Mouse (Mus musculus) brown adipose tissue, adult 24 weeks (tissue): Measurements from ENCODE around the gene Rnf145. TPM values are rescaled to one million over a fixed set of nuclear protein-coding genes. Genes with fewer than 3 reads are reported as not detected.
"Not testable (repeated sequence)": the region's sequence is repeated elsewhere in the genome, so short reads cannot be mapped to it uniquely, and the experiment has no call there.

Source experiments
- H3K27ac ChIP-seq: fragments of 200-500 bp; replicated peaks from 2 replicates; pipeline ENCODE4 v1.5.1; 2012; ENCODE audit warnings: low read depth, mild to moderate bottlenecking, low read length
- H3K4me1 ChIP-seq: fragments of 200-500 bp; 2 replicates; pipeline ENCODE4 v1.6.1; 2012; ENCODE audit warnings: low read length, mixed read lengths; ENCODE audit not compliant: control insufficient read depth, insufficient read depth, insufficient read length
- H3K4me3 ChIP-seq: fragments of 200-500 bp; 2 replicates; pipeline ENCODE4 v1.5.1; 2012; ENCODE audit warnings: low read depth, mild to moderate bottlenecking, low read length, moderate library complexity; ENCODE audit not compliant: insufficient read depth
- polyA plus RNA-seq: library from polyadenylated mRNA; stranded (reverse); fragments of >200 nt; gene quantifications from 2 replicates; pipeline ENCODE4 v1.2.4, GENCODE M21; 2012; ENCODE audit not compliant: missing spikeins, insufficient read depth, insufficient read length

Gene Rnf145
- polyA plus RNA-seq, 1 experiment, result 15.9 TPM

DNA sequence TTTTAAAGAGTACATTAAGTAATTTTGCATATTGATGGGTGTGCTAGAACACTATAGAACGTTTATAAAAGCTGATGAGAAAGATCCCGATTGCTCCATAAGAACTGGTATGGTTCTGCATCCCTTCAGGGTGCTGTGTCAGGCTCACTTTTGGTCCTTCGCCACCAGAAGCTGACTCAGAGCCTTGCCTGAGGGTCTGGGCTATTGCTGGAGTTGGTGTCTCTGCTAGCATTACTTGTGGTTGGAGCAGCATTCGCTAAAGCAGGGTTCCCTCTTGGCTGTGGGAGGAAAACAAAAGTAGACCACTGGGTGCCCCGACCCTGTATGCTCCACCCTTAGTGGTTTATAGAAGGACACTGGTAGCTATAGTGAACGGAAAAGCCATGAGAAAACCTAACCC, 40.7 kb downstream of the Rnf145 start:
- no peak overlapping the region for H3K27ac ChIP-seq
- no peak overlapping the region for H3K4me3 ChIP-seq
- H3K4me1 ChIP-seq, result no peaks in the 10 kb centered on the region

DNA sequence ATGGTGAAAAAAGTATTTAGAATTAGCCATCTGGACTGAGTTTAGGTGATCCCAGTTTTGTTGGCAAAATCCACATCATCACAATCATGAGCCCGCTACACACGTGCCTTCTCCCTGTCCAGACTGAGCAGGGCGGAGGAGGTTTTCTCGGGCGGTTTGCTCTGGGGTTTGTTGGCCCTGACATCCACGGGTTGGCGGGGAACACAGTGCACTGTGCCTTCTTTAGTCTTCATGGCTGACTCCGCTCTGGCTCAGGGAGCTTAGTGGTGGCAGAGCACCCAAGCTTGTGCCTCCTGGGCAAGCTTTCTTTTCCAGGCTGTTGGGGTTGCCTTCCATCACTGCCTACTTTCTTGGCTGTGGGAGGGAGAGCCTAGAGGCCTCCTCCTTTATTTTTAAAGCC, 41.6 kb downstream of the Rnf145 start:
- Histone ChIP-seq H3K27ac (no peak overlapping the region), H3K4me1 (no peaks in the 10 kb centered on the region), H3K4me3 (no peak overlapping the region)

DNA sequence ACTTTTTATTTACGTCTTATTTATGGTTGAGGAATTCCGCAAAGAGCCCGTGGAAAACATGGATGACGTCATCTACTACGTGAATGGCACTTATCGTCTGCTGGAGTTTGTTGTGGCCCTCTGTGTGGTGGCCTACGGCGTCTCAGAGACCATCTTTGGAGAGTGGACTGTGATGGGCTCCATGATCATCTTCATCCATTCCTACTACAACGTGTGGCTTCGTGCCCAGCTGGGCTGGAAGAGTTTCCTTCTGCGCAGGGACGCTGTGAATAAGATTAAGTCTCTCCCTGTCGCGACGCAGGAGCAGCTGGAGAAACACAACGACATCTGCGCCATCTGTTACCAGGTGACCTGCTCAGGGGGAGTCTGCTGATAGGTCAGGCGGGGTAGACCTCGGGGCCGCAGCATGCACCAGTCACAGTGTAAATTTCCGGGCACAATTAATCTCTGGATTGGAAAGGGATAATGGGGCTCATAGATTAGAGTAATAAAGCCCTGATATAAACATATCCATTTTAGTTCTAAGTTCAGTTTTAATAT, 42.8 kb downstream of the Rnf145 start:
- Histone ChIP-seq H3K4me1 (no peaks in the 10 kb centered on the region), H3K27ac (no peak overlapping the region), H3K4me3 (no peak overlapping the region)

DNA sequence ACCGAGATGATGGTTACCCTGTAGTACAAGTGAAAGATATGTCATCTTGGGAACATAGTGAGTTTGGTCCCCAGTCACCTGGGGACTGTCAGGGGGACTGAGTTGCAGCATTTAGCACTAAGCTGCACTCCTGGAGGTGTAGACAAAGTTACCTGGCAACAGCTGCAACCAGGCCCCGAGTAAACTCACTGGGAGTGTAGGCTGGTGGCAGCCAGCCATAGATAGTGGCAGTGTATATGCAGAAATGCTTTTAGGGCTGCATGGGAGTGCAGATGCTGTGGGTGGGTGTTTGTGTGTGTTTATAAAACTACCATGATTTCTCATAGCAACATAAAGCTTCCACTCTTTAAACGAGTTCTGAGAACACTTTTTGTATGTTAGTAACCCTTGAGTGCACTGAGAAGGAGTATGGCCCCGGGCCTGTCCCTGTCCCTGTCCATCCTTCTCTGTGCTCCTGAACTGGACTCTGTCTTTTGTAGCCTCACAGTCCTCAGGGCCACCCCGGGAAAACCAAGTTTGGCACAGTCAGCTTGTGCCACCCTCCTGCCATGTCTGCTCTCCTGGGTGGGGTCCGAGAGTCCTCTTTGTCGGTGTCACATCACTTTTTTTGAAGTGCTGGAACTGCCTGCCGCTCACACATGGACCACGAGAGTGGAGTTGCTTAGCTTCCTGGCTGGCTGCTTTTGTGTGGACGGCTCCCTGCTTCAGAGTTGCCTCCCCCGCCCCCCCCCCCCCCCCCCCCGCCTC, 43.8 kb downstream of the Rnf145 start:
- no peak overlapping the region for H3K4me3 ChIP-seq
- no peaks in the 10 kb centered on the region for H3K4me1 ChIP-seq
- H3K27ac ChIP-seq, result no peak overlapping the region

DNA sequence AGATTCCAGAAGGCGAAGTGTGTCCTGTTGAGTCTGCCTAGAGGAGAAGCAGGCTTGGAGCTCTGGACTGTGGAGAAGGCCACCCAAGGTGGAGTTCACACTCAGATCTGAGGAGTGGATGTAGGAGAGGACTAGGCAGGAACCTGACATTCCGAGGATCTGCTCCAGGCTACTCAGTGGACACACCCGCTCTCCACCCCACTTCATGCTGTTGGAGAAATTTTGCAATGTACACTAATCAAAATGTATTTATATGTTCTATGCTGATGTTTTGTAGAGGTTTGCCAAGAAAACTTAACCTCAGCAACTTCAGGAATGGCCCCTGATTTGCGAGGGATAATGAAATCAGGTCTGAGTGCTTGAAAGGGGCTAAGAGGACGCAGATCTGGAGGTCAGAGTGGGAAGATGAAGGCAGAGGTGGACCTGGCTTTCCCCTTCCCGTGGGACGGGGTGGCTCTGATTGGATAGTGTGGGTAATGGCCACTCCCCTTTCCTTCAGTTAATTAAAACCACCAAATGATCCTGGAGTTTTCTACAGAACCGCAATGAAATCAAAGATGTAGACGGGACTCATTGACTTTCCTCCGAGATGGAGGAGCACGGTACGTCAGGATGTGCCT, 45.6 kb downstream of the Rnf145 start:
- Histone ChIP-seq H3K4me3 (no peak overlapping the region), H3K27ac (no peak overlapping the region), H3K4me1 (no peaks in the 10 kb centered on the region)

DNA sequence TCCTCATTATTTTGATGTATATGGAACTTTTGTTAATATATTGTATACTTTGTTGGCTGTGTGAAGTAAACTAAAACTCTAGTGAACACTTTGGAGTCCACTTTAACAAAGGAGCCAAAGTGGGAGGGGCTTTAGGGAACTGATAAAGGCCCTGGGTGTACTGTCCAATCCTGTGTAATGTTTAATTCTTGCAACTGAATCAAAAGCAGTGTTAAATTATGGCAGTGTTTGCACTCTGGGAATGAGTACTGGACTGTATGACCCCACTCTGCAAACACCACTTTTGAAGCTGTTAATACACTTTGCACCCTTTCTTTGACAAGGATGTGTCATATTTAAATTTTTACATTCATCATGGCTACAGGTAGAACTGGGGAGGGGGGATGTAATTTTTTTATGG, 46.2 kb downstream of the Rnf145 start:
- no peak overlapping the region for H3K27ac ChIP-seq
- H3K4me3 ChIP-seq, result no peak overlapping the region
- H3K4me1 ChIP-seq, result no peaks in the 10 kb centered on the region

DNA sequence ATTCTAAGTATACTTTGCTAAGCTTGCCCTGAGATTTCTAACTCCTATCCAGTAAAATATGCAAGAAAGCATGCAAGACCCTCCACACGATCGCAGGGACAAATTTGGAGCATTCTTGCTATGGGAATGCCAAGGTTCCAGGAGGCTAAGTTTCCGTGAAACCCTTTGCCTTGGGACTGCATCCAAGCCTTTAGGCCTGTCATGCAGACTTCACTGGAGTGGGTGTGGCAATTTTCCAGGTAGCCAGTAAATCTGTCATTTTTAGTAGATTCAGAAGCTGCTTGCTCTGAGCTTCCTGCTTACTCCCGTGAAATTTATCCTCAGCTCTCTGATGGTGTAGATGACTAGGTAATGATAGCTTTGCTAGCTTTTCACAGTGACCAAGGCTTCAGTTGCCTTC, 51.6 kb downstream of the Rnf145 start:
- not testable (repeated sequence) for H3K4me1 ChIP-seq, H3K27ac ChIP-seq, H3K4me3 ChIP-seq

DNA sequence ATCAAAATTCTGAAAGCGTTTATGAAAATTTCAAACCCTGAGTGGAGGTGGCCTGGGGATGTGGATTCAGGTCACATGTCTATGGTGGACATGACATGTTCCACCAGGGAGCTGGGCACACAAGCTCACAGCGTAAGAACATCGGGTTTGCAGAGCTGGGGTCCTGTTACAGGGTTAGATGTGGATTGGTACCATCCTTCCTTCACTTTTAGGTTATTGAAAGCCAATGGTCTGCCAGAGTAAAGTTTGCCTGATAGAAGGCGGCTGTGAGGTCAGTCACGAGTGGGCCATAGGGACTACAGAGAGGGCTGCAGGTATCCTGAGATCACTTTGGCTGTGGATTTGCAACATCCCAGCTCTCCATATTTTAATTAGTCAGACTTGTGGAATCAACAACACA, 54.0 kb downstream of the Rnf145 start:
- Histone ChIP-seq H3K4me1 (no peaks in the 10 kb centered on the region), H3K27ac (no peak overlapping the region)

DNA sequence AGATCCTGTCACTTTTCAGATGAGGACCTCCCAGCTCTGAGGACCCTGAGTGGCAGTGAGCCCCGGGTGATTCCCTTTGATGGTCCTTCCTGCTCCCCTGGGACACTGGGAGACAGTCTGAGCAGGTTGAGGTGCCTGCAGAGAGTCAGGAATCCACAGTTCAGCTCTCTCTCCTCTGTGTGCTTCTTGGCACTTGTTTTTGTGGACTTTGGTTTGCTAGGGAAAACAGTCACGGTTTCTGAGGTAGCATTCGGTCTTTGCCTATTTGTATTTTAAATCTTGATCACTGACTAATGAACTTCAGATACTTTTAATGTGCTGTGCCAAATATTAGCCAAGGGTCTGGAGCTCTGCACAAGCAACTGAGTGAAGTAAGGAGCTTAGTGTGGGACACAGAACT, 54.6 kb downstream of the Rnf145 start:
- H3K4me1 ChIP-seq, result no peaks in the 10 kb centered on the region
- H3K27ac ChIP-seq, result no peak overlapping the region
- no peak overlapping the region for H3K4me3 ChIP-seq

More for the DNA sequence above, 54.0 kb downstream of the Rnf145 start:
- no peak overlapping the region for H3K4me3 ChIP-seq

DNA sequence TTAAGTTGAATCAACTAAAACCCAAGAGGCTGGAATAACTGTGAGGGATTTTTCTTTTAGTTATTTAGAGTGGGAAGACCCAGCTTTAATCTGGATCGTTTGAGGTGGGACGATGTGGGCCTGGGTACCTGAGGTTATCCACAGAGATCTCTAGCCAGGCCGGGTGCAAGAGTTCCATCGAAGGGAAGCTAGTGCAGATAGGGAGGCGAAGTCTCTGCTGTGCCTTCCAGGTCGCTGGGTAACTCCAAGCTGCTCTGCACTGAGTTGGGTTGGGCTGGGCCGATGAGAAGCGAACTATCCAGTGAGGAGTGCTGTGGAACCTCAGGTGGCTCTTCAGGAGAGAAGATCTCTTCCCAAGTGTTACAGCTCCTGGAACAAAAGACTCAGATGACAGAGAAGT, 55.6 kb downstream of the Rnf145 start:
- H3K27ac ChIP-seq, result no peak overlapping the region
- H3K4me3 ChIP-seq, result no peak overlapping the region
- no peaks in the 10 kb centered on the region for H3K4me1 ChIP-seq

DNA sequence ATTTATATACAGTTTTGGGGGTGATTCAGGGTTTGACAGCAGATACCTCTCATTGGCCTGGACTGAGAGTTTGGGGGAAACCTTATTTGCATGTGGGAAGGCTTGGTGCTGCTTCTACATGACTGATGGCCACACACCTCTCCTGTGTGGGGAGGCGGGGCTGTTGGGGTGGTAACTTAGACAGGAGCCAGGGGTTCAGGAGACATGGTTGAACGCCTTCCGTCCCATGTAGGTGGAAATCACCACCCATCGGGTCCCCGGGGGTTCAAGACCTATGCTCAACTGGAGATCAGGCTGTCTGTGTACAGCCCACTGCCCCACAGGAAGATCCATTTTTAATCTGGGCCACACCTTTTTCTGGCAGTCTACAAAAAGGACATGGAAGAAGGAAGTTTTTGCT, 56.1 kb downstream of the Rnf145 start:
- H3K4me3 ChIP-seq, result no peak overlapping the region
- no peaks in the 10 kb centered on the region for H3K4me1 ChIP-seq
- no peak overlapping the region for H3K27ac ChIP-seq

DNA sequence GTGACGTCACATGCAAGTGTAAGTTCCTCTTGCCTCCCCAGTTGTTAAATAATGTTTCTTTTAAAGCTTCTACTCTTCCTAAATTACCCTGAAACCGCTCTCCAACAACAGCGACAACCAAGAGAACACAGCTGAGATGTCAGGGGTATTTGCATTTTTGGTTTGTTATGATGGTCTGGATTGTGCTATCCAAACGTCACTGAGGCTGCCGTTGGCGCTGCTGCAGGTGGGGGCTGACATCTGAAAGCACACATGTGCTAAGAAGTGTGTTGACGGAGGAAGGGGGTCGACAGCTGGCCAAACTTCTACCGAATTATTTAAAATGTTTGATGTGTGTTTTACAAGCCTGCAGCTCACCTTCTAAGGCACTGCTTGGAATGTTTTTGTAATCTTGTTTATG, 59.1 kb downstream of the Rnf145 start:
- H3K27ac ChIP-seq, result no peak overlapping the region

DNA sequence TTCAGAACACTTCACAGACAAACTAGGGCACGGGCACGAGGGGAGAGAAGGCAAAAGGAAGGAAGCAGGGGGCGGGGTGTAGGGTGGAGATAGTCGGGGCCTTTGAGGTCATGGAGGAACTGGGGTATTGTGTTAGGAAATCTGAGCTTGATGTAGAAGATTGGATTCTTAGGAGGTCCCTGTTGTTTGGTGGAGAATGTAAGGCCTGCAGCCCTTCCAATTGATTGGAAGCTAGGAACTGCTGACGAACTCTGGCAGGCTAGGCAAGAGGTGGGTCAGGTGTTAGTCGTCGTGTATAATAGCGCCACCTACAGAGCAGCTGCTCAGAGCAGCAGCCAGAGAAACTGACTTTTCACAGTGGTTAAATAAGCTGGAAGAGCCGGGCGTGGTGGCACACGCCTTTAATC, 62.5 kb downstream of the Rnf145 start:
- no peak overlapping the region for H3K27ac ChIP-seq
- no peaks in the 10 kb centered on the region for H3K4me1 ChIP-seq
- peak overlapping the region; percentile 21; the same call in 1 of the 2 replicates for H3K4me3 ChIP-seq

More for the DNA sequence above, 59.1 kb downstream of the Rnf145 start:
- Histone ChIP-seq H3K4me3 (no peak overlapping the region), H3K4me1 (no peaks in the 10 kb centered on the region)

DNA sequence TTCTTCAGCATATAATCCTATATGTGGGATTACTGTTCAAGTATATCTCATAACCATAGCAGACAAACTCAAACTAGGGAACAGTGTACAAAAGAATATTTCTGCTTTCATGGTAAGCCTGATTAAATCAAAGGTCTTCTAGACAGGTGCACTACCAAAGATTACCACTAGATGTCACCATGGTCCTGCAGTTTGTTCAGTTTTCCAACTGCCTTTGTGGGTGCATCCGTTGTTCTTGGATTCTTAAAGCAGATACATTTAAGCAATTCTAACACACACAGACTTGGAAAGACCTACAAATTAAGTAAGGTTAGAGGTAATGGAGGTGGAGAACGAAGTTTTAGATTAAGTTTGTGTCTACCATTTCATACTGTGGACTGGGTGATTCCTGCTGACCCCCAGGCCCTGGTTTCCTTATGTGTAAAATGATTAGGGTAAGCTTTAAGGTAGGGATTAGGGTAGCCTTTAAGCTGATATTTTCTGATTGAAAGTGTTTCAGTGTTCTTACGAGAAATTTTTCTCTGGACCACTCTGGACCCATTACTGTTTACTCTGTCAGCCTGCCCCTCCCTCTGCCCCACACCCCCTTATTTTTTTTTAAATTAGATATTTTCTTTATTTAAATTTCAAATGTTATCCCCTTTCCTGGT, 67.4 kb downstream of the Rnf145 start:
- Histone ChIP-seq H3K27ac (no peak overlapping the region), H3K4me1 (no peaks in the 10 kb centered on the region), H3K4me3 (no peak overlapping the region)

DNA sequence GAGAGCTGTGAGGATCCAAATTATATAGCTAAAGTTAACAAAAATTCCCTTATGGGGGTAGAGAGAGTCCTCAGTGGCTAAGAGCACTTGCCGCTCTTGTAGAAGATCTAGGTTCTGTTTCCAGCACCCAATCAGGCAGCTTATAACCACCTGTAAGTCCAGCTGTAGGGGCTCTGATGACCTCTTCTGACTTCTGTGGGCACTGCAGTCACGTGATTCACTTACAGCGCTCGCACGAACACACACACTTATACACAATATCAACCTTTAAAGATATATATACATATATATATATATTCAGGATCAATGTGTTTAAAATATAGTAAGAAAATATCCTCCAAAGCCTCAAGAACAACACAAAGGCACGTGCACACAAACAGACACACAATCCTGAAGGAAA, 74.3 kb downstream of the Rnf145 start:
- no peaks in the 10 kb centered on the region for H3K4me1 ChIP-seq
- H3K4me3 ChIP-seq, result no peak overlapping the region

More for the DNA sequence above, 74.3 kb downstream of the Rnf145 start:
- no peak overlapping the region for H3K27ac ChIP-seq
